31 mouse cellular contexts compared by ENCODE assay signal in genomic region chr5:107294041-107294440, GRCm38 (mm10).
"Had no signal": no experiment of that assay in that cellular context is flagged by ENCODE, and none has a peak within 500 bp of the region (broad histone marks: within the 10 kb centered on the region; RNA-seq: fewer than 3 reads in every experiment).

No protein-coding gene starts in this region.

- H3K4me3 ChIP-seq: left cerebral cortex, adult 2 months; limb, embryonic 10.5 days; limb, embryonic 12.5 days; limb, embryonic 13.5 days; limb, embryonic 15.5 days; liver, embryonic 12.5 days; liver, embryonic 13.5 days; liver, embryonic 15.5 days; lung, embryonic 15.5 days; megakaryocyte, embryonic 14.5 days; midbrain, embryonic 12.5 days; midbrain, embryonic 13.5 days; midbrain, embryonic 15.5 days; myocyte; neural tube, embryonic 12.5 days had no signal

- DNase-seq: left cerebral cortex, postnatal 4 days; liver; liver, embryonic 13.5 days; liver, postnatal 0 days; lung, adult 18-20 months; lung, adult 2 months; lung, embryonic 14.5 days; lung, postnatal 10 days; lung, postnatal 14 days; lung, postnatal 36 days; lung, postnatal 4 days; midbrain, embryonic 14.5 days had no signal

- ATAC-seq: liver, embryonic 12.5 days; liver, postnatal 0 days; lung, postnatal 0 days; midbrain, embryonic 13.5 days; midbrain, embryonic 15.5 days; midbrain, embryonic 16.5 days had no signal

- H3K9ac ChIP-seq: limb, embryonic 12.5 days; limb, embryonic 13.5 days; limb, embryonic 15.5 days; liver, embryonic 12.5 days; liver, embryonic 13.5 days; liver, embryonic 14.5 days; liver, embryonic 15.5 days; liver, postnatal 0 days; lung, embryonic 14.5 days; lung, embryonic 15.5 days; midbrain, embryonic 12.5 days; midbrain, embryonic 13.5 days; midbrain, embryonic 15.5 days; neural tube, embryonic 12.5 days had no signal

- H3K9me3 ChIP-seq: limb, embryonic 10.5 days; limb, embryonic 12.5 days; limb, embryonic 13.5 days; limb, embryonic 15.5 days; liver, embryonic 12.5 days; liver, embryonic 13.5 days; liver, embryonic 15.5 days; lung, embryonic 15.5 days; megakaryocyte, embryonic 14.5 days; midbrain, embryonic 12.5 days; midbrain, embryonic 13.5 days; midbrain, embryonic 15.5 days; neural tube, embryonic 12.5 days had no signal

- H3K36me3 ChIP-seq: limb, embryonic 10.5 days; limb, embryonic 12.5 days; limb, embryonic 13.5 days; limb, embryonic 15.5 days; liver, embryonic 12.5 days; liver, embryonic 13.5 days; liver, embryonic 15.5 days; lung, embryonic 15.5 days; midbrain, embryonic 12.5 days; midbrain, embryonic 13.5 days; midbrain, embryonic 15.5 days; neural tube, embryonic 12.5 days had no signal

- H3K4me2 ChIP-seq: limb, embryonic 12.5 days; limb, embryonic 13.5 days; limb, embryonic 15.5 days; liver, embryonic 11.5 days; liver, embryonic 12.5 days; liver, embryonic 13.5 days; liver, embryonic 15.5 days; lung, embryonic 14.5 days; lung, embryonic 15.5 days; midbrain, embryonic 12.5 days; midbrain, embryonic 13.5 days; midbrain, embryonic 15.5 days; neural tube, embryonic 12.5 days had no signal

- H3K27me3 ChIP-seq: limb, embryonic 15.5 days; lung, embryonic 15.5 days; neural tube, embryonic 12.5 days had no signal

- H3K27ac ChIP-seq: left cerebral cortex, adult 2 months; limb, embryonic 10.5 days; limb, embryonic 12.5 days; limb, embryonic 13.5 days; limb, embryonic 15.5 days; liver, embryonic 12.5 days; liver, embryonic 13.5 days; liver, embryonic 14.5 days; liver, embryonic 15.5 days; lung, embryonic 15.5 days; macrophage; midbrain, embryonic 12.5 days; midbrain, embryonic 13.5 days; midbrain, embryonic 15.5 days; neural tube, embryonic 12.5 days had no signal
